Mouse (Mus musculus) monocyte, adult 2 months (primary cell): ENCODE measurements around the gene A430005L14Rik.
A peak's percentile ranks its signal among the peaks of the same experiment; 100 is the strongest.
"Not testable (repeated sequence)": the region's sequence is repeated elsewhere in the genome, so short reads cannot be mapped to it uniquely, and the experiment has no call there.

Experiments used
- DNase-seq, 2 experiments: peaks; one replicate each; pipeline ENCODE4 v3.0.0; 2022; ENCODE audit warnings: low spot score in 2 of 2, low read depth in 1 of 2

Gene A430005L14Rik

DNA sequence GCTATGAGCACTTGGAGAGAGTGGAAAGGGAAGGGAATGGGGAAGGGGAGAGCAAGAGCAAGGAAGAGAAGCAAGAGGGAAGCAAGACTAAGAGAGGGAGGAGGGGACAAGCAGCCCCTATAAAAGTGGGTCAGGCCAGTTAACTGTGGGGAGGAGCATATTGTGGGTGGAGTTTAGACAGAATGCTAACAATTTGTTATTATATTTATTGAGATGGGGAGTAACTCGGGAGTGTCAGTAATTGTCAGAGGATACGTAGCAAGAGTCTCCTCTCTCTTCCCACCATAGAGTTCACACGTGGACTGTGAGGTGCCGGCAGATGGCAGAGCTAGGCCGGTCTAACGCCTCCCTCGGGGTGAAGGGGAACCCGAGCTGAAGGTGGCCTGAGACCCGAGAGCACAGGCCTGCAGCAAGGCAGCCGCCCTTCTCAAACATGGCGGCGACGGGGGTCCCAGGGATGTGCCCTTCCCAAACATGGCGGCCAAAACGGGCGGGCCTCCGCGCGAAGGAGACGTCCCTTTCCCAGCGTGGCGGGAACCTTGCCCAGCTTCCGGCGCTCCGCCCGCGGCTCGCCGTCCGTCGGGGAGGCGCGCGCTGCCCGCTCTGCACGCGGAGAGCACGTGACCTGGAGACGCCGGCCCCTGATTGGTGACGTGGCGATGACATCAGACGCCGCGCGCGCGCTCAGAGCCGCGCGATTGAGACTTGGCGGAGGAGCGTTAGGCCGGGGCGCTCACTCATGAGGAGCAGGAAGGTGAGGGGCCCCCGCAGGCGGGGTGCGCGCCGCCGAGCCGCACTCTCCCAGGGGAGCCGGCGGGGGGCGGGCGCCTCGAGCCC is at the start of gene A430005L14Rik:
TSS of gene A430005L14Rik (plus strand) at position 669 of the 837 bp plus-strand sequence.
- DNase-seq, result peak; percentile 86 to 89

DNA sequence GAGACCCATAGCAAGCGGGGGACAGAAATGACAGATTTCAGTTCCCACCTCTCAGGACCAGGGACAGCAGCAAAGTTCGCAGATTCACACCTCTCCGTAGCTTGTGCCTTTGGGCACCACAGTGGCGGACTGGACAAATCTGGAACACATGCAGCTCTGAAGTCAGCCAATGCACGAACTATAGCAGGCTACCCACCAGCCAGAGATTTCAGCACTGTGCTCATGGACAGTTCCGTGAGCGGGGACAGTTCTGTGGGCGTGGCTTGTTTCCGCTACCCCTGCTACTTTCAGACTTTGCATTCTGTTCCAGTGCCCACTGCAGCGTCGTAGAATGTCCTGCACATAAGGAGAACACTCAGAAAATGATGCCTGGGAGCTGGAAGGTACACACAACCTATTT is 49.5 kb upstream of the A430005L14Rik start:
- no peak for DNase-seq

DNA sequence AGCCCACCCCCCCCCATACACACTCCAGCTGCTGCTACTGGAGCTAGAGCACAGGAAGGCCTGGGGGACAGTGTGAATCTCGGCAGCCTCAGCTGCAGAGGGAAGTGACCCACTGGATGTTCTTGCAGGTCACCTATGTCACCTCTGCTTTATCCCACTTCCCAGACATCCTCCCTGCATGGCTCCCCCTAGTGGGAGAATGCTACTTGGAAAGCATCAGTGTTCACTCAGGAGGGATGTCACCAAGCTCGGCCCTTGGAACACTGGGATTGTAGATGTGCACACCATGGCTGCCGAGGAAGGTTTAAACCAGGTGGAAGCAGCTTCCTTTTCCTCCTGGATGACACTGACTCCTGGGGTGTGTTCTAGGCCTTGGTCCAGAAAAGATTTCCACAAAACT is 43.4 kb upstream of the A430005L14Rik start:
- no peak for DNase-seq

DNA sequence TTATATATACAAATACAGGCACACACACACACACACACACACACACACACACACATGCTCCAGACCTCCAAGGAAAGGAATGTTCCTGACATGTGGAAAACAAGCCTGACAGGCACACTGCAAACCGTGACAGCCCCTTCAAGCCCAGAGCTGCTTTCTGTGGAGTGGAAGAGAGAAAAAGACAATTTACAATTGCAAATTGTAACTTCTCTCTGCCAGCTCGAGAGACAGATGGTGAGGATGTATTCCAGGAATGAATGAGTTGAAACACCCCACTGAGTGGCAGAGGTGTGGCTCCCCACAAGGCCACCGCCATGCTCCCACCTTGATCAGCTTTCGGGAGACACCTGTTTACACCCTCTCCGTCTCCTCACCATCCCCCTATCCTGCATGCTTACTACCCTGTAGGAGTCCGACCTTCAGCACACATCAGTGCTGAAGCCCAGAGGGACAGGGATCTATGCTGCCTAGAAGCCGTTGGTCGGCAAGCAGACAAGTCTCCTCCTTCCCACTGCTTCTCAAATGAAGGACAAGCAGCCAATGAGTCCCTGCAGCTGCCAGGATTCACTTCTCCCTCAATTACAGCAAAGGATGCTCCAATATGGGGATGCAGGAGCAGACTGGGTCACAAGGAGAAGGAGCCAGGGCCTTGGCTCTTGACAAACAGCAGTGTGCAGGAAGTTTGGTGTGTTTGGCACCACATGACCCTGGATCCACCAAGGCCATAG is 39.1 kb upstream of the A430005L14Rik start:
- DNase-seq, result no peak

DNA sequence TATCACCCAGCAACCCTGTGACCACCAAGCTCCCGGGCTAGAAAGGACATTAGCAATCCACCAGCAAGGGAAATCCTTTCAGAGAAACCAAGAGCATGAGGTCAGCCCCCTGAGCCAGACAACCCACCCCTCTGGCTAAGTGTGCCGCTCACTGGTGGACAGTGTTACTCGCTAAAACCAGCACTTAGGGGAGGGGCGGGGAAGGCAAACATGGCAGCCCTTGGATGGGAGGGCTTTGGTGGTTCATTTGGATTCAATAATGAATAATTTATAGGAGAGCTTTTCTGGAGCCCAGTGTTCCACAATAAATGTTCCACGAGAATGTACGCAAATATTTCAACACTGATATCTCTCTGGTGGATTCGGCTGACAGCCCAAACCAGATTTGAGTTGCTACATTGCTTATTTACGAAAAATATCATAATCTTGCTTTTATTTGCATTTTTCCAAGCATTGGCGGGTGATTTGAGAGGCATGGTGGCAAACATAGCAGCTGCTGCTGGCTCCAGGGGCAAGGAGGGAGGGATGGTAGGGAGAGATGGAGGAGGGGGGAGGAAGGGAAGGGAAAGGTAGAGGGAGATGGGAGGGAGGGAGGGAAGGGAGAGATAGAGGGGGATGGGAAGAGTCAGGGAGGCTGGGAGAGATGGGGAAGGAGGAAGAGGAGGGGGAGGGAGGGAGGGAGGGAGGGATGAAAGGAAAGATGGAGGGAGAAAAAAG is 36.4 kb upstream of the A430005L14Rik start:
- DNase-seq, result no peak

DNA sequence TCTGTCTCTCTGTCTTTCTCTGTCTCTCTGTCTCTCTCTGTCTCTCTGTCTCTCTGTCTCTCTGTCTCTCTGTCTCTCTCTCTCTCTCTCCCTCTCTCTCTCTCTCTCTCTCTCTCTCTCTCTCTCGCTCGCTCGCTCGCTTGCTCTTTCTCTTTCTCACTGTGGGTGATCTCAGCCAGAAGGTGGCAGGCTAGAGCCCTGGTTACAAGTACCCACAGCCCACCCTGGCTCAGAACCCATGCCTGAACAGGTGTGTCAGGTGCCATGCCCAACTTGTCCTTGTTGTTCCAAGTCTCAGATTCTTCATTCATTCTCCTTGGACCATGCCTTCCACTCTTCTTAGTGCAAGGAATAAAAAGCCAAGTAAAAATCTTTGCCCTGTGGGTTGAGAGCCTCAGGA is 34.9 kb upstream of the A430005L14Rik start:
- DNase-seq, result not testable (repeated sequence)

DNA sequence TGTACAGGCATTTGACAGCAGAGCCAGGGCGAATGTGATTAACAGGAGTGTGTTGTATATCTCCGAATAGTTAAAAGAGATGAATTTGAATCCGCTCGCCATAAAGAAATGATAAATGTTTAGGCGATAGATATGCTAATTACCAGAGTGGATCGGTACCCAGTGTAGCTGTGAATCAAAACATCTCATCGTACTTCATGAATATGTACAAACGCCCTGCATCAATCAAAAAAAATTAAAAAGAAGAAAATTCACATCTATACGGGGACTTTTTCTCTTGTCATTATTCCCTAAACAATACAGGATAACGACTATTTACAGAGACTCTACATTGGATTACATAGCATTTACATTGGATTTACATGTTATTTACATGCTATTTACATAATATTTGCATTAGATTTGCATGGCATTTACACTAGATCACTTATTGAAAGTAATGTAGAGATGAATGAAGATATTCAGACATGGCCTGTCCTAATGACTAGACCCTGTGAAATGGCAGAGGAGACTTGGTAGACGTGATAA is 28.2 kb upstream of the A430005L14Rik start:
- no peak for DNase-seq

DNA sequence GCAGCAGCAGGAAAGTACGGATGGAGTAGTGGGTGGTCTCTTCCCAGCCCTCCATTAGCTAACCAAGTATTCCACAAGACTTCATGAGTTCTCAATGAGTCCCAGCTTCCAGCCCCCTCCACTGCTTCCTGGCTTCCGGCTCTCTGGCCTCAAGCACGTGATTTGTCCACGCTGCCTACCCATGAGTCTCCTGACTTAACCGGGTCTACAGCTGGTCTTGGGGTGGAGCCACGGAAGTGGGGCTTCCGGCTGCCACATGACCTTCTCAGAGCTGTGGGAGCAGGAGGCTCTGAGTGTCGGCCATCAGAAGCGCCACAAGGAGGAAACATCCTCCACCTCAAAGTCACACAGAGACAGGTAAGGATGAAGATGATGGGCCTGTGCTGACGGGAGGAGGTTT is 27.6 kb upstream of the A430005L14Rik start:
- DNase-seq, result no peak

DNA sequence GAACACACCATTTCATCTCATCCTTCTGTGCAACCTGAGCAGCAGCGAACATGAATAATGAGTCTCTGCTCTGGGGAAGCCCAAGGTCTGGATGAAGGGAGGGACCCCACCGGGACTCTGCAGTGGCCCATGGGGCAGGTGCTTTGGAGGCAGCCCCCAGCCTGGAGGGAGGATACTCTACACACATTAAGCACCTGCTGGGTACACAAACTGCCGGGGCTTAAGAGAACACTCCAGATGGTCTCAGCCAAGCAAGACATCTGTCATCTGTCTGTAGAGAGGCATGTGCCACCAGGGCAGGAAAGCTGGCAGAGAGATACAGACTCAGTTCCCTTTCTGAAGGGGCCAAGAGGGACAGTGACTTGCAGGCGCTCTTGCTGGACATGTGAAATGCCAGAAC is 27.1 kb upstream of the A430005L14Rik start:
- no peak for DNase-seq

DNA sequence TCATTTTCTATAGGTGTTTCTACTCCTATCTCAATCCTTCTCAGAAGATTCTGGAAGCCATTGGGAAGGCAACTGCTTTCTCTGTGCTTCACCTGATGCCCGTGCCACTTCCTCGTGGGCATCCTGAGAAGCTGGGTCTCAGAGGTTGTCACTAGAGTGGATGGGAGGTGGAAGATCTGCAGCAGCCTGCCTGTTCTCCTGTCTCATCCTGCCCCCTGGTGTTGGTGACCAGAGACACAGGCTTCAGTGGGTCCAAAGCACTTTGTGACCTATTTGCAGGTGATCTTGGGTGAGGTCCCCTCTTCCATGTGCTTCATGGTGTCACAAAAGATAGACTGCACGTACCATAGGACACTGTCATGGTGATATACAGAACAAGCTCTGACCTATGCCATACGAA is 13.8 kb upstream of the A430005L14Rik start:
- DNase-seq, result no peak

DNA sequence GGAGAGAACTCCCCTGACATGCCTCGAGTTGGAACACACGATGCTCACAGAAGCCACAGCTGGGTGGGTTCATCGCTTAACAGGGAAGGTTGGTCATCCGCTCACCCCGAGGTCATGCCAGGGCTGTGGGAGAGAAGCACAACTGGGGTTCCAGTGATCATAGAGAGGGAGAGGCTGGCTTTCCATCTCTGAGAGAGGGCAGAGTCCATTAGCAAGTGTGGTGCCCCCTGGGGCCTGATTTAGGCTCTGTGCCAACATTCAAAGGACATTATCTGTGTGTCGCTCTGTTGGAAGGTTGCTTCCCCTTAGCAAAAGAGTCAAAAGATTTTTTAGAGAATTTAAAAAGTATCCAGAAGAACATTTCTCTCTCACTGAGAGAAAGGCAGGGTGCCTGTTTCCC is 12.8 kb upstream of the A430005L14Rik start:
- no peak for DNase-seq

DNA sequence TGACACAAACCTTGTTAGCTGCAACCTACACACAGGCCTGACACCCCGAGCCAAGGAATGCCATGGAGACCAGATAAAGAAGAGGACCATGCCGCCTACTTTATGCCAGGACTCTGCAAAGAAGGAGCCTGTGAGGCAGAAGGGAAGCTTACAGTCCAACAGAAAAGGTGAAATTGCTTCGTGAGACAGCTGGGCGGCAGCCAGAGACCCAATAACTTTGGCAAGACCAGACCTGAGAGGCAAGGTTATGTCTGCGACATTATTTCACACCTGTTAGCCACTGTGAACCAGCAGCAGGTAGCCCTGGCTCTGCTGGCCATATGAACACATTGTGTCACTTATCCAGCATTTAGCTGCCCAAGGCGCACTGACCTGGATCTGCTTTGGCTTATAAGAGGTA is 11.3 kb upstream of the A430005L14Rik start:
- no peak for DNase-seq

DNA sequence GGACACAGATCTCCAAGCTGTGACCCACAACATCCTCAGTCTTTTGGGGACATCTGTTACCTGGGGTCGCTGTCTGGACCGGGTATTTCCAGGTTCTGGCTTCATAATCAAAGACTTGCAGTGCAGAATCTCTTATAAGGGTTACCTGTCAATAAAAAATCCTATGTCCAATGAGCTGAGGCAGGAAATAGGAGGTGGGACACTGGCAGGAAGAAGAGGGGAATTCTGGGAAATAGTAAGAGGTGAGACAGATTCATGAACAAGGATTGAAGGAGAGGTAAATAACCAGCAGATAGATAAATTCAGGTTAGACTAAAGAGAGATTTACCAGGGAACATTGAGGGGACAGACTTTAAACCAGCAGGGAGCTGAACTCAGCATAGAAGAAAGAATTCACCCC is 6.7 kb upstream of the A430005L14Rik start:
- DNase-seq, result no peak

DNA sequence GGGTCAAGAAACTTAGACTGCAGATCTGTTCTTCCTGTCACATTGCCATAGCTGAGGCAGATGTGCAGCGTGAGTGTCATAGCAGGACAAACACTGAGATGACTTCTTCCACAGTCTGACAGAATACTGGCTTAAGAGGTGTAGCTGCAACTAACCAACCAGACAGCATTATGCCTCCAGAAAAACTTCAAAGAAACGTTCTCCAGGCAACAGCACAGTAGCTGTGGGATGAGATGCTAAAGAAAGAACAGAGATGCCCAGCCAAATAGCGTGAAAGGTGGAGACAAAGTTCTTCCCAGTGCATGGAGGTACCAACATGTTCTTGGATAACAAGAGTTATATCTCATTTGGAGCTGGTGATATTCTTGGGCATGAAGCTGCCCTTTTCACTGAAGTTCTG is 5.9 kb upstream of the A430005L14Rik start:
- no peak for DNase-seq

DNA sequence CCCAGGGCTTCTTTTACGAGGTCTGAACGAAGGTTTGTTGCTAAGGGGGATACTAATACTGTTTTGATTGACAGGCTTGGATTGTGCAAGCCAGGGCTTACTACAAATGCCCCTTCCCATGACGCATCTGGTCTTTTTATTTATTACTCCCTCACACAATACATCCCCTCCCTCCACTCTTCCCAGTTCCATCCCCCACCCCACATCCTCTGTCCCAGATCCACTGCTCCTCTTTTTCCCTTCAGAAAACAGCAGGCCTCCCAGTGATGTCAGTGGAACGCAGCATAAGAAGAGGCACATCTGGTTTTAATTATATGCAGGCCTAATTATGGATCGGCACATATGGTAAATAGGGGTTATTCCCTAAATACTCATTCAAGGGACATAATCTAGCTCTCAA is 5.3 kb upstream of the A430005L14Rik start:
- DNase-seq, result no peak

DNA sequence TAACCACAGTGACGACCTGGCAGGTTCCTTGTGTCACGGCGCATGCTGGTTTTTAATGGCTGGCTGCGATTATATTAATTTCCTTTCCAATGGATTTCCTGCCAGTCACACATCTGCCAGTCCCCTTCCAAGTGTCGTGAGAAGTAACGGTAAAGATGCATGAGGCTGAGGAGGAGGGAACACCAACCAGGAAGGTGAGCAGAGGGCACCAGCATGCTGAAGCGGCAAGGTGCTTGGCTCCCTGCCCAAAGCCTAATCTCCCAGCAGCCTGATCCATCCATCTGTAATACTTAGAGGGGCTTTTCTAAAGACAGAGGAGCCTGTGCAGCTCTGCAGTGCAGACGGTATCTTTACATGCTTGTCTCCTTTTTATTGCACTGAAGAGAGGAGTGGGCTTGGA is 1.4 kb upstream of the A430005L14Rik start:
- no peak for DNase-seq

DNA sequence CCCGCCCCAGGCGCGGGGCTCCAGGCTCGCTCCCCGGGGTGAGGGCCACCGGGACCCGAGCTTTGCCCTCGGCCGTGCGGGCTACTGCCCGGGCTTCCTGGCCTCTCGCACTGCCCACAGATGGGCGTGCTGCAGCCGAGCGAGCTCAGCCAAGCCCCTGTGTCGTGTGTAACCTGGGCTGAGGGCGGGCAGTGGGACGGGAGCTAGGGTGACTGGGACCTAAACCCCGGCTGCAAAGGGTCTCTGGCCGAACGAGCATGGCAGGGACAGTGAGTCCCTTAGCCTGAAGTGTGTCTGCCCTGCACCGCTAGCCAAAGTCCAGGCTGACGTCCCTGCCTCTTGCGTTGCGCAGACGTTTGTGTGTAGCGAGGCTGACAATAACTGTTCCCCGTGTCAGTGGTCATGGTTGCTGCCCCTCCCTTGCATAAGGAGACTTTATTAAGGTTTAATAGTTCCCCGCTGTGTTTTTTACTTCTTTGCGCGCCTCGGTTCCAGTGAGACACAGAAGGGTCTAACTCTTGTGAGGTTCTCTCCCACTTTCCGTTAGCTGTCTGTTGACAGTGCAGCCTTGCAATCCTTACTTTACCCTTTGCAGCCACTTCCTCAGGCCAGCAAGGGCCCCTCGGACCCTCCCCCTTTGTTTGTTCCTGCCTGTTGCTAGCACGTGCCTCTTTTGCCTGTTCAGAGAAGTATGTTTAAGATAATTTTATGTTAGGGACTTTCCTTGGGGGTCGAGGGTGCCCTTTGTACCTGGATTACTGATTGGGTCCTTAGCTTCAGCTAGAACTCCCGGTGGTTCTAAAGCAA is 610 bp downstream of the A430005L14Rik start:
- DNase-seq, result no peak

DNA sequence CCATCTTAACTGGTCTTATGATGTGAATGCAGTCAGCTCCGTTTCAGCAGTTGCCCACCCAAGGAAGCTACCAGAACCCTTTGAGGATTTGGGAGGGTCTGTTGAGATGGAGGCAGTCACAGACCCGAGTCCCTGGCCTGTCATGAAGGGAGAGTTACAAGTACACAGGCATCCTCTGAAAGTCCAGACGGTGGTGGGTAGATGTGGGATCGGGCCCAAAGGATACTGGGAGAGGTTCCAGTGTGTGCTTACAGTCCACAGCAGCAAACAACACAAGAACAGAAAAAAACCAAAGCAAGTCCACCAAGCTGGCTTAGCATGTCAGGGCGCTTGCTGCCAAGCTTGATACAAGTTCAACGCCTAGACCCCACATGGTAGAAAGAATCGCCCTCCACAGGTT is 5.6 kb downstream of the A430005L14Rik start:
- no peak for DNase-seq

DNA sequence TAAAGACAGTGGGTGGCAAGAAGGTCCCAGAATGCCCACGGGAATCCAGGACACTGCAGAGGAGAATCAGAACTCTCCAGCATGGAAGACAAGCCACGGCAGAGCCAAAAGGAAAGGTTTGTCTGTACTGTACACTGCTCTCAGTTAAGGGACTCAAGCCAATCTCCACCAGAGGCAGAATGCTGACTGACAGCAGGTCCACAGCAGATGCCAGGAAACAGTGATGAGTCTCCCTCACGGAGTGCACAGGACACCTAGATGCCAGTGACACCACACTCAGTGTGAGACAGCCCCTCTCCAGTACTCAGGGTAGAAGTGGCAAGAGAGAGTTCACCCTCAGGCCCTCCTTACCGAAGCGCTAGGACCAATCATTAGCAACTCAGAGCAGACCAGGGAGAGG is 9.6 kb downstream of the A430005L14Rik start:
- DNase-seq, result no peak

DNA sequence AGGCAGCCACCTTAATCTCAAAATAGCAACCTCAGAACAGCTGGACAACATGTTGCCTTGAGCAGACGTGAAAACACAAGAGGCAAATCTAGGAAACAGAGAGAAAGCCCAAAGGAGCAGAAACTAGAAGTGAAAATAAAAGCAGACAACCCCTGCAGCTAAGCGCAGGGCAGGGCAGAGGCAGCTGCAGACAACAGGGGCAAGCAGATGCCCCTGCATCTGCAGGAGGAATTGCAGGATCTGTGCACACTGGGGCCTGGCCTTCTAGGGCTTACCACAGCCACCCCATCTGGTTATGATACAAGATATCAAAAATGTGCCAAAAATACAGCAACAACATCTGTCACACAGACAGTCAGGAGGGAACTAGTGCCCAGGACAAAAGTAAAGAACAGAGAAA is 10.5 kb downstream of the A430005L14Rik start:
- no peak for DNase-seq

DNA sequence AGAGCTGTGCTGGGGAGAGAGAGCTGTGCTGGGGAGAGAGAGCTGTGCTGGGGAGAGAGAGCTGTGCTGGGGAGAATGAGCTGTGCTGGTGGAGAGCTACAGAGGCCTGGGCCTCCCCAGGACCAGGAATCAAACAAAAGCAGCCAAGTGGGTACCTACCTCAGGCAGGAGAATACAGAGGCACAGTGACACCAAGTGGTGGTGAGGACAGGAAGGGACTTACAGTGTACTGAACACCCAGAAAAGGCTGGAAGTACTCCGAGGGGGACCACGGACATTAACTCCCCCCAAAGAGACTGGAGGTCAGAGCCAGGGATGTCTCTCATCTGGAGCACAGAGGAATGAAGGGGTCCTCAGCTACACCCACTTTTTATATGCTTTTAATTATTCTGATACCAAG is 11.0 kb downstream of the A430005L14Rik start:
- no peak for DNase-seq
